Mouse (Mus musculus): ENCODE measurements around the gene Ccser1. TPM values are rescaled to one million over a fixed set of nuclear protein-coding genes. Genes with fewer than 3 reads are reported as not detected.

Ccser1 gene
- polyA plus RNA-seq, 1 experiment = not detected

- Histone ChIP-seq H3K4me3 (ENCODE audit: insufficient read depth, low read depth, low read length) (no peak overlapping the region), H3K4me1 (ENCODE audit: control insufficient read depth, insufficient read depth, low read length) (no peaks in the 10 kb centered on the region), H3K27ac (ENCODE audit: insufficient read depth, low read depth, low read length) (no peak overlapping the region)
- TF ChIP-seq CTCF (IDR thresholded peaks at IDR 0.05; ENCODE audit: insufficient read depth, low read depth, low read length) (no peak), POLR2A (IDR thresholded peaks at IDR 0.05; ENCODE audit: insufficient read depth, low read depth, low read length) (no peak)
- 66% methylated on average over 15 of the region's 15 CpGs for WGBS
These were observed 149.7 kb downstream of the Ccser1 start for GRCm38 (mm10) chr6:61329593-61330540.

GRCm38 (mm10) chr6:61334466-61334865 lies 154.3 kb downstream of the Ccser1 start:
- Histone ChIP-seq H3K4me3 (ENCODE audit: insufficient read depth, low read depth, low read length) (no peak overlapping the region), H3K4me1 (ENCODE audit: control insufficient read depth, insufficient read depth, low read length) (no peaks in the 10 kb centered on the region), H3K27ac (ENCODE audit: insufficient read depth, low read depth, low read length) (no peak overlapping the region)
- 96% methylated on average over 1 of the region's 1 CpGs for WGBS
- TF ChIP-seq POLR2A (IDR thresholded peaks at IDR 0.05; ENCODE audit: insufficient read depth, low read depth, low read length) (no peak), CTCF (IDR thresholded peaks at IDR 0.05; ENCODE audit: insufficient read depth, low read depth, low read length) (no peak)

GRCm38 (mm10) chr6:61347045-61347838 lies 167.1 kb downstream of the Ccser1 start:
- H3K4me1 ChIP-seq (ENCODE audit: control insufficient read depth, insufficient read depth, low read length) = no peaks in the 10 kb centered on the region
- no peak overlapping the region for H3K27ac ChIP-seq (ENCODE audit: insufficient read depth, low read depth, low read length)
- TF ChIP-seq CTCF (IDR thresholded peaks at IDR 0.05; ENCODE audit: insufficient read depth, low read depth, low read length) = no peak
- no peak for TF ChIP-seq POLR2A (IDR thresholded peaks at IDR 0.05; ENCODE audit: insufficient read depth, low read depth, low read length)
- whole genome bisulfite sequencing = 75% methylated on average over 5 of the region's 5 CpGs
- no peak overlapping the region for H3K4me3 ChIP-seq (ENCODE audit: insufficient read depth, low read depth, low read length)

- no peak overlapping the region for H3K27ac ChIP-seq (ENCODE audit: insufficient read depth, low read depth, low read length)
- WGBS = 89% methylated on average over 5 of the region's 5 CpGs
- H3K4me3 ChIP-seq (ENCODE audit: insufficient read depth, low read depth, low read length) = no peak overlapping the region
- no peaks in the 10 kb centered on the region for H3K4me1 ChIP-seq (ENCODE audit: control insufficient read depth, insufficient read depth, low read length)
- TF ChIP-seq CTCF (IDR thresholded peaks at IDR 0.05; ENCODE audit: insufficient read depth, low read depth, low read length) (no peak), POLR2A (IDR thresholded peaks at IDR 0.05; ENCODE audit: insufficient read depth, low read depth, low read length) (no peak)
These were observed 183.6 kb downstream of the Ccser1 start for GRCm38 (mm10) chr6:61363722-61364121.

GRCm38 (mm10) chr6:61382526-61382925 lies 202.4 kb downstream of the Ccser1 start:
- TF ChIP-seq POLR2A (IDR thresholded peaks at IDR 0.05; ENCODE audit: insufficient read depth, low read depth, low read length) = no peak
- TF ChIP-seq CTCF (IDR thresholded peaks at IDR 0.05; ENCODE audit: insufficient read depth, low read depth, low read length) = no peak
- Histone ChIP-seq H3K4me1 (ENCODE audit: control insufficient read depth, insufficient read depth, low read length) (no peaks in the 10 kb centered on the region), H3K4me3 (ENCODE audit: insufficient read depth, low read depth, low read length) (no peak overlapping the region), H3K27ac (ENCODE audit: insufficient read depth, low read depth, low read length) (no peak overlapping the region)
- WGBS = 20% methylated on average over 3 of the region's 3 CpGs

GRCm38 (mm10) chr6:61382991-61383390 lies 202.9 kb downstream of the Ccser1 start:
- no peak for TF ChIP-seq CTCF (IDR thresholded peaks at IDR 0.05; ENCODE audit: insufficient read depth, low read depth, low read length)
- no peak for TF ChIP-seq POLR2A (IDR thresholded peaks at IDR 0.05; ENCODE audit: insufficient read depth, low read depth, low read length)
- no peak overlapping the region for H3K4me3 ChIP-seq (ENCODE audit: insufficient read depth, low read depth, low read length)
- no peak overlapping the region for H3K27ac ChIP-seq (ENCODE audit: insufficient read depth, low read depth, low read length)
- no peaks in the 10 kb centered on the region for H3K4me1 ChIP-seq (ENCODE audit: control insufficient read depth, insufficient read depth, low read length)
- WGBS = 36% methylated on average over 3 of the region's 3 CpGs

GRCm38 (mm10) chr6:61387046-61387445 lies 206.9 kb downstream of the Ccser1 start:
- H3K27ac ChIP-seq (ENCODE audit: insufficient read depth, low read depth, low read length) = no peak overlapping the region
- TF ChIP-seq POLR2A (IDR thresholded peaks at IDR 0.05; ENCODE audit: insufficient read depth, low read depth, low read length) = no peak
- TF ChIP-seq CTCF (IDR thresholded peaks at IDR 0.05; ENCODE audit: insufficient read depth, low read depth, low read length) = no peak
- no peaks in the 10 kb centered on the region for H3K4me1 ChIP-seq (ENCODE audit: control insufficient read depth, insufficient read depth, low read length)
- no peak overlapping the region for H3K4me3 ChIP-seq (ENCODE audit: insufficient read depth, low read depth, low read length)
- 69% methylated on average over 1 of the region's 1 CpGs for WGBS

GRCm38 (mm10) chr6:61427490-61427889 lies 247.4 kb downstream of the Ccser1 start:
- WGBS = 89% methylated on average over 2 of the region's 2 CpGs
- Histone ChIP-seq H3K4me1 (ENCODE audit: control insufficient read depth, insufficient read depth, low read length) (0 out of 2 replicates have a peak, but pooled peaks cover 3% of the 10 kb centered on the region), H3K4me3 (ENCODE audit: insufficient read depth, low read depth, low read length) (no peak overlapping the region), H3K27ac (ENCODE audit: insufficient read depth, low read depth, low read length) (no peak overlapping the region)
- TF ChIP-seq POLR2A (IDR thresholded peaks at IDR 0.05; ENCODE audit: insufficient read depth, low read depth, low read length) (no peak), CTCF (IDR thresholded peaks at IDR 0.05; ENCODE audit: insufficient read depth, low read depth, low read length) (no peak)
